Mouse (Mus musculus): ENCODE results near the gene 2310039H08Rik. TPM values are rescaled to one million over a fixed set of nuclear protein-coding genes. Genes with fewer than 3 reads are reported as not detected.

The 2310039H08Rik gene
- polyA plus RNA-seq (2015; fragmentation: Nextera tagmentation; extraction: Ambion mirVana) = 70.5 and 75.2 TPM in 2 replicates

DNA sequence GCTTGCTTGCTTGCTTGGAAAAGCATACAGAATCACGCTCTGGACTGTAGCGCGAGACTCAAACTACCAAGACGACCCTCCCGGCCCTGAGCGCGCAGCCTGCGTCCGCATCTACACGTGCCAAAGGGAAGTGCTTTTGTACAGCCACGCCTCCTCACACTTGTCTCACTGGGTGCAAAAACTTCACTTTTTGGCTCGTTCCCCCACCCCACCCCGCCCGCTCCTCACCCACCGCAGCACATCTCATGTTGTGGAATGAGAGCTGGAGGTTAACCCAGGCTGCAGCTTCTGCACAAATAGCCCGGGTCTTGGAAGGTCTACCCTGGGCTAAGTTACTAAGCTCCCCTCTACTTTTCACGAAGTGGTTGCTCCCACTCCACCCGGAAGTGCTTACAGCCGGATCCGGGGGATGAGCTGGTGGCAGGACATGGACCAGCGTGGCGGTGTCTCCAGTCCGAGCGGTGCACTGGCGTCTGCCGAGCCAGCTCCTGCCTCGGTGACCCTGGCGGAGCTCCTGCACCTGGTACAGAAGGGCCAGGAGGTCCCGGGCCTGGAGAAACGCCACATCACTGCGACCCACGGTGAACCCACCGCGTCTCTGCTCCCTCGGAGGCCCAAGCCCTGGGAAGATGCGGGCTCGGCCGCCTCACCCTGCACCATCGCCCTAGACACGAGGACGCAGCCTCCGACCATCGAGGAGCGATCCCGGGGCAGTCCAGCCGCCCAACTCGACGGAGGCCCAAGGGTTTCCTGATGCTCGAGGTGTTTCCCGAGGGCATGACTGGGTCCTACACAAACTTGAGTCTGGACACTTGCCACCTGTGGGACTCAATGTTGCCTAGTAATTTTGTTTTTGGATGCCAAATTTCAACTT is at the start of gene 2310039H08Rik:
TSS of gene 2310039H08Rik (plus strand) at position 232 of the 874 bp plus-strand sequence.
- Histone ChIP-seq H3K4me1 (peaks cover 16% of the 10 kb centered on the region), H3K4me2 (replicated peaks) (peak within 1 kb of the TSS; percentile 81), H3K27me3 (no peaks in the 10 kb centered on the region), H3K27ac (peak within 1 kb of the TSS; percentile 84), H3K9ac (peak within 1 kb of the TSS; percentile 87), H3K4me3 (peak within 1 kb of the TSS; percentile 91), H3K9me3 (no peaks in the 10 kb centered on the region), H3K36me3 (peaks cover 36% of the 10 kb centered on the region)
- WGBS = under 1% methylated on average over 50 of the region's 50 CpGs
- ATAC-seq (ENCODE audit: low FRiP score, low read depth) = peak; percentile 92

DNA sequence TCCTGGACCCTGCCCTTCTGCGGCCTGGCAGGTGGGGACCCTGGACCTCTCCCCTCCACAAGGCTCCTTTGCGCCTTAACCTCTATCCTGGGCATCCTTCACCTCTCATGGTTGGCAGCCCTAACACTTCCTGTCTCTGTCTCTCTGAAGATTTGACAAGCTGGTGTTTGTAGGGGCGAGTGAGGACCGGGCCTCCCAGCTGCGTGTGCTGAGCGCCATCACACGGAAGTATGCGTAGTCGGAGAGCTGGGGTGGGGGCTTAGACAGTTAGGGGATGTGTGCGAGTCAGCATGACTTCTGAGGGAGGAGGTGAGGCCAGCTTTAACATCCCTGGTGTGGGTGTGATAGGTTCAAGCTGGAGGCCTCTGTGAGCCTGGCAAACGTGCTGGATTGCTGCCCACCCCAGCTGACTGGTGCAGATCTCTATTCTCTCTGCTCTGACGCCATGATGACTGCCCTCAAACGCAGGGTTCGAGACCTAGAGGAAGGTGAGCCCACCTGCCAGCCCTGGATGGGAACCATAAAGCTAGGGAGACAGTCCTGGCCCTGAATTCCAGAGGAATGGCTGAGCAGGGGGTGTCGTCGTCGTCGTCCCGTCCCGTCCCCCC is 47.9 kb upstream of the 2310039H08Rik start:
- Histone ChIP-seq H3K27ac (no peak overlapping the region), H3K36me3 (peaks cover 65% of the 10 kb centered on the region), H3K4me1 (peaks cover 6% of the 10 kb centered on the region; the same call in 1 of the 2 replicates), H3K4me3 (no peak overlapping the region), H3K27me3 (peaks cover 19% of the 10 kb centered on the region), H3K4me2 (replicated peaks) (no peak overlapping the region), H3K9me3 (no peaks in the 10 kb centered on the region), H3K9ac (no peak overlapping the region)
- no peak for ATAC-seq (ENCODE audit: low FRiP score, low read depth)
- WGBS = 80% methylated on average over 20 of the region's 20 CpGs

DNA sequence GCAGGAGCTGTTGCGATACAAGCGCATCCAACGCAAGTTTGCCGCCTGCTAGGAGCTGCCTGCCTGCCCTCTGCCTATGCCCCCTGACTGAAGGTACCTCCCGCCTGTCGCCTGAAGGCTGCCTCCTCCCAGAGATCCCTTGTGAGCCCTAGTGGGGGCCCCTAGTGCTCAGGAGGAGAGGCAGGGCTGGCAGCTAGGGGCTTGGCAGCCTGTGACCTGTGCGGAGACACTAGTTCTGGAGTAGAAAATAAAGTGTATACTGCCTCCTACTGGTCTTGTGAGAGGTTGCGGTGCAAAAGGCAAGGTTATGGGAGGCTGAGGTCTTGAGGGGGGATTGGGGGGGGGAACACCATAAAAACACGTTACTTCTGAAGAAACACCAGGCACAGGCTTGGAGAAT is 47.2 kb upstream of the 2310039H08Rik start:
- Histone ChIP-seq H3K9ac (no peak overlapping the region), H3K27me3 (peaks cover 26% of the 10 kb centered on the region), H3K9me3 (no peaks in the 10 kb centered on the region), H3K4me2 (replicated peaks) (no peak overlapping the region), H3K36me3 (peaks cover 62% of the 10 kb centered on the region), H3K4me3 (no peak overlapping the region), H3K27ac (no peak overlapping the region), H3K4me1 (peaks cover 6% of the 10 kb centered on the region; the same call in 1 of the 2 replicates)
- ATAC-seq (ENCODE audit: low FRiP score, low read depth) = no peak
- WGBS = 43% methylated on average over 9 of the region's 9 CpGs

GRCm38 (mm10) chr17:46725731-46726645 is 46.4 kb upstream of the 2310039H08Rik start:
- 87% methylated on average over 26 of the region's 26 CpGs for WGBS
- Histone ChIP-seq H3K9me3 (no peaks in the 10 kb centered on the region), H3K27ac (no peak overlapping the region), H3K27me3 (peaks cover 27% of the 10 kb centered on the region), H3K4me1 (peaks cover 6% of the 10 kb centered on the region; the same call in 1 of the 2 replicates), H3K4me2 (replicated peaks) (no peak overlapping the region), H3K4me3 (no peak overlapping the region), H3K9ac (no peak overlapping the region), H3K36me3 (peaks cover 54% of the 10 kb centered on the region)
- ATAC-seq (ENCODE audit: low FRiP score, low read depth) = no peak

- Histone ChIP-seq H3K4me3 (no peak overlapping the region), H3K4me2 (replicated peaks) (no peak overlapping the region), H3K36me3 (peaks cover 42% of the 10 kb centered on the region), H3K27ac (no peak overlapping the region), H3K4me1 (peaks cover 6% of the 10 kb centered on the region; the same call in 1 of the 2 replicates), H3K27me3 (peaks cover 27% of the 10 kb centered on the region), H3K9me3 (no peaks in the 10 kb centered on the region), H3K9ac (no peak overlapping the region)
- ATAC-seq (ENCODE audit: low FRiP score, low read depth) = no peak
- WGBS = 90% methylated on average over 11 of the region's 11 CpGs
Measured at GRCm38 (mm10) chr17:46727271-46727670, 45.2 kb upstream of the 2310039H08Rik start.

- Histone ChIP-seq H3K36me3 (peaks cover 37% of the 10 kb centered on the region), H3K27me3 (peaks cover 27% of the 10 kb centered on the region), H3K9ac (no peak overlapping the region), H3K4me1 (peaks cover 6% of the 10 kb centered on the region; the same call in 1 of the 2 replicates), H3K4me3 (no peak overlapping the region), H3K27ac (no peak overlapping the region), H3K4me2 (replicated peaks) (no peak overlapping the region), H3K9me3 (no peaks in the 10 kb centered on the region)
- no peak for ATAC-seq (ENCODE audit: low FRiP score, low read depth)
- WGBS = 39% methylated on average over 6 of the region's 6 CpGs
Measured at GRCm38 (mm10) chr17:46728021-46728420, 44.4 kb upstream of the 2310039H08Rik start.

DNA sequence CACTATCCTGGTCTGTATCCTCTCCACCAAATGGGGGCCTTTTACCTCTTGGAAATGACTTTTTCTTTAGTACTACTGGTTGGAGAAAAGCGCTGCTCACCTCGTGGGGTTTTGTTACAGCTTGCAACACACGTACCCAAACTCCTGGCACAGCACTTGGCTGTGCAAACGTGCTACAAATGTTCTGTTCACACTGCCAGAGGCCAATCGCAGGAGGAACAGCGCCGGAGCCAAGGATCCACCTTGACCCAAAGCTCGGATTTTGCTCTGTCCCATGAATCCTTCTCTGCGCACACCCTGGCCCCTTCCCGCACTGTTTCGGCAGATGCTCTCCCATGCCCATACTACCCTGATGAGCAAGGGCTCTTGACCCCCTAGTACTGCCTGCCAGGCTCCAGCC is 43.9 kb upstream of the 2310039H08Rik start:
- peaks cover 32% of the 10 kb centered on the region for H3K36me3 ChIP-seq
- H3K27ac ChIP-seq = no peak overlapping the region
- peaks cover 27% of the 10 kb centered on the region for H3K27me3 ChIP-seq
- H3K9me3 ChIP-seq = no peaks in the 10 kb centered on the region
- no peak for ATAC-seq (ENCODE audit: low FRiP score, low read depth)
- no peak overlapping the region; the same call in none of the 2 replicates for H3K4me3 ChIP-seq
- peak overlapping the region; percentile 48 for H3K4me2 ChIP-seq (replicated peaks)
- 53% methylated on average over 11 of the region's 11 CpGs for WGBS
- H3K9ac ChIP-seq = 0 out of 2 replicates have a peak overlapping the region, but pooled peaks have one; percentile 14
- H3K4me1 ChIP-seq = peaks cover 6% of the 10 kb centered on the region; the same call in 1 of the 2 replicates

DNA sequence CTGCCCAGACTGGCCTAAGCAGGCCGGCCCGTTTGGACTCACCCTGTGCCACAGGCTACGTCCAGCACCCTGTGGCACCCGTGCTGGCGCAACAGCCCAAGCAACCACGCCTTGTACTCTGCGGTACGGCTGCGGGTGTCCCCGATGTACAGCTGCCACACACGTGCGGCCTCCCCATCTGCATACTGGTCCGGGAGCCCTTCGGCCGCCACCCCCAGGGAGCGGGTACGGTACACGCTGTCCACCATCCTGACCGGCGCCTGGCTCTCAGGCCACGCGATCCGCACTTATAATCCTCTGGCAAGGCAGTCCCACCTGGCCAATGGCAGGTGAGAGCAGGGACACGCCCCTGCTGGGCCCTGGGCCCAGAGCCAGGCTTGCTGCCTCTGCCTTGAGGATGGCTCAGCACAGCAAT is 43.5 kb upstream of the 2310039H08Rik start, which contains the start of gene Gnmt:
TSS of gene Gnmt (minus strand) at position 265 of the 415 bp plus-strand sequence.
- Histone ChIP-seq H3K4me3 (no peak within 1 kb of the TSS; the same call in none of the 2 replicates), H3K27ac (no peak within 1 kb of the TSS), H3K9ac (0 out of 2 replicates have a peak within 1 kb of the TSS, but pooled peaks have one; percentile 14), H3K27me3 (peaks cover 27% of the 10 kb centered on the region), H3K4me1 (peaks cover 6% of the 10 kb centered on the region; the same call in 1 of the 2 replicates), H3K36me3 (peaks cover 28% of the 10 kb centered on the region), H3K9me3 (no peaks in the 10 kb centered on the region), H3K4me2 (replicated peaks) (peak within 1 kb of the TSS; percentile 48)
- ATAC-seq (ENCODE audit: low FRiP score, low read depth) = no peak
- WGBS = 11% methylated on average over 24 of the region's 24 CpGs

GRCm38 (mm10) chr17:46734055-46734454 is 38.4 kb upstream of the 2310039H08Rik start:
- Histone ChIP-seq H3K9ac (no peak overlapping the region), H3K4me2 (replicated peaks) (no peak overlapping the region), H3K27me3 (peaks cover 14% of the 10 kb centered on the region), H3K36me3 (peaks cover 41% of the 10 kb centered on the region), H3K27ac (no peak overlapping the region), H3K4me1 (0 out of 2 replicates have a peak, but pooled peaks cover under 1% of the 10 kb centered on the region), H3K9me3 (no peaks in the 10 kb centered on the region), H3K4me3 (no peak overlapping the region)
- ATAC-seq (ENCODE audit: low FRiP score, low read depth) = no peak
- WGBS = 89% methylated on average over 3 of the region's 3 CpGs

DNA sequence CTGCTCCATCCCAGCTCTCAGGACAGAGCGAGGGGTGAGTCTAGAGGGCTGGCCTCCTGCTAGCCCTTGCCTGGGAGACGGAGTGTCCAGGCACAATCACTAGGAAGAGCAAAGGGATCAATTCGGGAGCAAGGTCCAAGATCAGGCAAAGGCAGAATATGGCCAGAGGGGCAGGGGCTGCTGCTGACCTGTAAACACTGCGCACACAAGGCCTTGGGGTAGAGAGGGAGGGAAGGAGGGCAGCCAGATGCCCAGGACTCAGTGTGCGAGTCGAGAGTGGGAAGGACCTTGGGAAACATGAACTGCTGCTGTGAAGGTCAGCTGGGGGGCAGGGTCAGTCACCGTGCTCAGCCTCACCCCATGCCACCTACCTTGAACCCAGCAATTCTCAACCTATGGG is 37.1 kb upstream of the 2310039H08Rik start:
- Histone ChIP-seq H3K4me3 (no peak overlapping the region), H3K36me3 (peaks cover 42% of the 10 kb centered on the region), H3K9ac (no peak overlapping the region), H3K9me3 (no peaks in the 10 kb centered on the region), H3K27me3 (peaks cover 1% of the 10 kb centered on the region; the same call in 1 of the 2 replicates), H3K27ac (no peak overlapping the region), H3K4me1 (no peaks in the 10 kb centered on the region), H3K4me2 (replicated peaks) (no peak overlapping the region)
- no peak for ATAC-seq (ENCODE audit: low FRiP score, low read depth)
- 84% methylated on average over 7 of the region's 7 CpGs for WGBS

DNA sequence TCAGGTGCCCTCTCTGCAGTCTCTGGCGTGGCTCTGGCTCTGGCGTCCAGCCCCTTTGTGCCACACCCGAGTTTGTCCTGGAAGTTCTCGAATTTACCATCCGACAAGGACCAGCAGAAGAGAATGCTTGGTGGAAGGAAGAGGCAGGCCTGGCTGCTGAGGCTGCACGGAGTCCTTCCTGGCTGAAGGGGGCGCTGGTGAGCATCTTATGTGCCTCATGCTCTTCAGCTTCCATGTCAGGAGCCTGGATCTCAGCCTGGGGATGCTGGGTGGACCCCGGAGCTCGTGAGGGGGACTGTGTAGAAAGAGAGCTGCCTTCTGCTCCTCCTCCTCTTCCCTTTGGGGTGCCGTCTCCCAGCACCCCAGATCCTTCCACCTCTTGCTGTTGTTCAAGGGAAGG is 36.3 kb upstream of the 2310039H08Rik start:
- H3K27ac ChIP-seq = no peak overlapping the region
- no peak overlapping the region for H3K4me2 ChIP-seq (replicated peaks)
- peaks cover 44% of the 10 kb centered on the region for H3K36me3 ChIP-seq
- no peaks in the 10 kb centered on the region for H3K9me3 ChIP-seq
- H3K4me1 ChIP-seq = no peaks in the 10 kb centered on the region
- H3K4me3 ChIP-seq = no peak overlapping the region
- WGBS = 71% methylated on average over 10 of the region's 10 CpGs
- no peaks in the 10 kb centered on the region for H3K27me3 ChIP-seq
- ATAC-seq (ENCODE audit: low FRiP score, low read depth) = no peak
- H3K9ac ChIP-seq = peak overlapping the region; percentile 36; the same call in 1 of the 2 replicates

All from limb, embryonic 13.5 days (tissue).